Mouse (Mus musculus): Measurements from ENCODE around the gene Kcnh8. TPM values are rescaled to one million over a fixed set of nuclear protein-coding genes. Genes with fewer than 3 reads are reported as not detected.

Gene Kcnh8
- total and polyA plus RNA-seq, 3 experiments, result not detected

DNA sequence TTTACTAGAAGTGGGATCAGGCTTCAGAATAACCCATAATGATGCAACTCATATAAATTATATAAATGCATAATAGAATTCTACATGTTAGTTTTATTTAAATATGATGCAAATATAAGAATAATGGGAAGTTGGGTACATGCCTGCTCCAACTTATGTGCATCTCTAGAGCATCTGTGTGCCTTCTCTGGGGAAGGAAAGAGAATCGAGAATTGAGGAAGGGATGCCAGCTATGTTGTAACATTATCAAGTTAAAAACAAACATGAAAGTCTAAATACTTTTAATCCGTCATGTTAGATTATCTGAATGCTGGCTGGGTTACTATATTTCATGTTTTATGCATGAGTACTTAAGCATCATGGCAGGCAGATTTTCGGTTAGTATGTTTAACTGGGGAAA, 99.4 kb downstream of the Kcnh8 start:
- no peaks in the 10 kb centered on the region for H3K27me3 ChIP-seq (replicated peaks)
- TF ChIP-seq NELFE (IDR thresholded peaks at IDR 0.05; ENCODE audit: low read depth, low read length) (no peak), ZMIZ1 (IDR thresholded peaks at IDR 0.05; ENCODE audit: low read depth, low read length) (no peak), USF1 (IDR thresholded peaks at IDR 0.05; ENCODE audit: low read depth, low read length) (no peak), ZNF384 (IDR thresholded peaks at IDR 0.05; ENCODE audit: low read depth, low read length) (no peak), HCFC1 (IDR thresholded peaks at IDR 0.05; ENCODE audit: low read depth, low read length) (no peak), KAT2A (IDR thresholded peaks at IDR 0.05; ENCODE audit: insufficient replicate concordance, low read length) (no peak), JUN (IDR thresholded peaks at IDR 0.05; ENCODE audit: insufficient read depth, low read depth, low read length) (no peak), GABPA (IDR thresholded peaks at IDR 0.05; ENCODE audit: insufficient replicate concordance, low read depth, low read length) (no peak), NRF1 (IDR thresholded peaks at IDR 0.05; ENCODE audit: low read depth, low read length) (no peak), MXI1 (IDR thresholded peaks at IDR 0.05; ENCODE audit: low read depth, low read length) (no peak), CHD2 (IDR thresholded peaks at IDR 0.05; ENCODE audit: low read length) (no peak), RCOR1 (conservative IDR thresholded peaks at IDR 0.05; ENCODE audit: low read depth, low read length) (no peak)
- no peaks in the 10 kb centered on the region for H3K79me2 ChIP-seq (replicated peaks; ENCODE audit: control insufficient read depth, extremely low read depth, insufficient read depth, poor library complexity, severe bottlenecking)
- H3K4me1 ChIP-seq (ENCODE audit: control insufficient read depth in 1 of 2, insufficient read depth in 2 of 2), result no peaks in the 10 kb centered on the region
- H3K9ac ChIP-seq (ENCODE audit: insufficient read depth, low read depth), result no peak overlapping the region
- H3K4me3 ChIP-seq (replicated peaks in 1 of 3; ENCODE audit: low read depth in 2 of 3, low read length in 2 of 3, poor library complexity in 1 of 3), result no peak overlapping the region
- peaks cover 45% of the 10 kb centered on the region for H3K9me3 ChIP-seq (replicated peaks; ENCODE audit: low read length)
- dilution Hi-C loops (cut with MboI; ENCODE audit: extremely low pct_ligation_motif_present, extremely low pct_unique_long_range_greater_than_20kb, low sequenced_read_pairs) (no loop called here), in situ Hi-C loops (cut with MboI; ENCODE audit: low pct_ligation_motif_present, low pct_unique_long_range_greater_than_20kb, low sequenced_read_pairs) (no loop called here)
- no peaks in the 10 kb centered on the region for H3K36me3 ChIP-seq (replicated peaks in 1 of 2; ENCODE audit: control insufficient read depth in 1 of 2, insufficient read depth in 1 of 2, low read length in 1 of 2)
- DNase-seq (ENCODE audit: extremely low read depth), result no peak
- no peak overlapping the region for H3K27ac ChIP-seq (ENCODE audit: insufficient read depth, low read depth)
- no peak overlapping the region for H3K4me2 ChIP-seq (ENCODE audit: insufficient read depth, low read depth, poor library complexity, severe bottlenecking)

- in situ Hi-C loops (cut with MboI; ENCODE audit: low pct_ligation_motif_present, low pct_unique_long_range_greater_than_20kb, low sequenced_read_pairs), result no loop called here
- no peaks in the 10 kb centered on the region for H3K27me3 ChIP-seq (replicated peaks)
- H3K4me1 ChIP-seq (ENCODE audit: control insufficient read depth in 1 of 2, insufficient read depth in 2 of 2), result no peaks in the 10 kb centered on the region
- dilution Hi-C loops (cut with MboI; ENCODE audit: extremely low pct_ligation_motif_present, extremely low pct_unique_long_range_greater_than_20kb, low sequenced_read_pairs), result no loop called here
- no peaks in the 10 kb centered on the region for H3K79me2 ChIP-seq (replicated peaks; ENCODE audit: control insufficient read depth, extremely low read depth, insufficient read depth, poor library complexity, severe bottlenecking)
- no peak for TF ChIP-seq KAT2A (IDR thresholded peaks at IDR 0.05; ENCODE audit: insufficient replicate concordance, low read length)
- no peak for TF ChIP-seq SMC3 (IDR thresholded peaks at IDR 0.05; ENCODE audit: low read depth, low read length)
- TF ChIP-seq MAFK (IDR thresholded peaks at IDR 0.05; ENCODE audit: insufficient replicate concordance, low read length), result no peak
- no peak for TF ChIP-seq CHD2 (IDR thresholded peaks at IDR 0.05; ENCODE audit: low read length)
- no peak for TF ChIP-seq RAD21 (IDR thresholded peaks at IDR 0.05; ENCODE audit: low read depth, low read length)
- no peak for TF ChIP-seq MEF2A (IDR thresholded peaks at IDR 0.05; ENCODE audit: borderline replicate concordance, low read depth, low read length)
- no peak for TF ChIP-seq UBTF (IDR thresholded peaks at IDR 0.05; ENCODE audit: low read depth, low read length)
- no peak overlapping the region for H3K9ac ChIP-seq (ENCODE audit: insufficient read depth, low read depth)
- no peak overlapping the region for H3K4me2 ChIP-seq (ENCODE audit: insufficient read depth, low read depth, poor library complexity, severe bottlenecking)
- H3K9me3 ChIP-seq (replicated peaks; ENCODE audit: low read length), result peaks cover 29% of the 10 kb centered on the region
- H3K4me3 ChIP-seq (replicated peaks in 1 of 3; ENCODE audit: low read depth in 2 of 3, low read length in 2 of 3, poor library complexity in 1 of 3), result no peak overlapping the region
- no peaks in the 10 kb centered on the region for H3K36me3 ChIP-seq (replicated peaks in 1 of 2; ENCODE audit: control insufficient read depth in 1 of 2, insufficient read depth in 1 of 2, low read length in 1 of 2)
- no peak overlapping the region for H3K27ac ChIP-seq (ENCODE audit: insufficient read depth, low read depth)
- DNase-seq (ENCODE audit: extremely low read depth), result no peak
Measured at GRCm38 (mm10) chr17:52712319-52712718, 109.8 kb downstream of the Kcnh8 start.
